Mouse (Mus musculus): ENCODE measurements at regions not wholly inside any gene's neighbourhood (a gene's known extent, or its start where the extent isn't known, plus 50 kb on each side); places are given as distances from the start of the nearest gene placed in this dataset.

- TF ChIP-seq CTCF (IDR thresholded peaks at IDR 0.05; ENCODE audit: borderline replicate concordance, insufficient read depth, low read depth, low read length) (no peak), POLR2A (IDR thresholded peaks at IDR 0.05; ENCODE audit: borderline replicate concordance, insufficient read depth, low read length) (no peak)
These were observed 78.2 kb upstream of the Dab1 start for GRCm38 (mm10) chr4:103540960-103541359.

Measured in cerebellum, adult 2 months (tissue).